Comparison of ENCODE assay signal across 11 mouse cellular contexts in genomic region chr7:58392391-58393115, GRCm38 (mm10).
"Had no signal": no experiment of that assay in that cellular context is flagged by ENCODE, and none has a peak within 500 bp of the region (broad histone marks: within the 10 kb centered on the region; RNA-seq: fewer than 3 reads in every experiment).

No protein-coding gene starts in this region.

- DNase-seq: kidney, adult 11 months; kidney, adult 9 months; kidney, postnatal 36 days; left cerebral cortex, postnatal 4 days; lung, adult 18-20 months; right cerebral cortex, postnatal 4 days had no signal

- H3K27ac ChIP-seq: kidney, postnatal 0 days; limb, embryonic 13.5 days; liver, embryonic 14.5 days; midbrain, embryonic 12.5 days; neural tube, embryonic 15.5 days had no signal

- H3K4me3 ChIP-seq: limb, embryonic 13.5 days; midbrain, embryonic 12.5 days; neural tube, embryonic 15.5 days had no signal
